Mouse (Mus musculus) liver, adult 2 months (tissue): ENCODE results near the gene Mrto4. TPM values are rescaled to one million over a fixed set of nuclear protein-coding genes. Genes with fewer than 3 reads are reported as not detected.
A peak's percentile ranks its signal among the peaks of the same experiment; 100 is the strongest.

Experiments used
- DNase-seq: peaks from one replicate; pipeline ENCODE4 v3.0.0-alpha.2; 2011; ENCODE audit warnings: low read depth, low spot score; ENCODE audit errors: extremely low read depth
- H3K27ac ChIP-seq: fragments of 200-500 bp; replicated peaks from 2 replicates; pipeline ENCODE4 v1.5.1; 2012; ENCODE audit warnings: low read depth, mild to moderate bottlenecking, control low read depth, inconsistent platforms, low read length; ENCODE audit not compliant: insufficient read depth
- H3K27me3 ChIP-seq: fragments of 200-500 bp; 2 replicates; pipeline ENCODE4 v1.6.1; 2012; ENCODE audit warnings: mild to moderate bottlenecking, moderate library complexity, low read length, inconsistent platforms; ENCODE audit not compliant: control insufficient read depth, insufficient read depth
- H3K36me3 ChIP-seq: fragments of 200-500 bp; 2 replicates; pipeline ENCODE4 v1.6.1; 2012; ENCODE audit warnings: low read length, inconsistent platforms; ENCODE audit not compliant: control insufficient read depth, insufficient read depth
- H3K4me1 ChIP-seq: fragments of 200-500 bp; 2 replicates; pipeline ENCODE4 v1.6.1; 2011; ENCODE audit warnings: low read length; ENCODE audit not compliant: control insufficient read depth, insufficient read depth
- H3K4me3 ChIP-seq: fragments of 200-500 bp; 2 replicates; pipeline ENCODE4 v1.5.1; 2011; ENCODE audit warnings: low read depth, mild to moderate bottlenecking, control low read depth, low read length, moderate library complexity; ENCODE audit not compliant: insufficient read depth
- H3K79me2 ChIP-seq: fragments of 200-500 bp; 2 replicates; pipeline ENCODE4 v1.6.1; 2012; ENCODE audit warnings: inconsistent platforms, mild to moderate bottlenecking, low read length, moderate library complexity; ENCODE audit not compliant: control insufficient read depth, insufficient read depth
- H3K9ac ChIP-seq: fragments of 200-500 bp; 2 replicates; pipeline ENCODE4 v1.6.1; 2012; ENCODE audit warnings: low read depth, mild to moderate bottlenecking, control low read depth, inconsistent platforms, low read length
- CTCF ChIP-seq: fragments of 200-500 bp; IDR thresholded peaks from 2 replicates; pipeline ENCODE4 v1.5.1; 2011; ENCODE audit warnings: low read depth, low read length, control low read depth
- POLR2A ChIP-seq: fragments of 200-500 bp; IDR thresholded peaks from 2 replicates; pipeline ENCODE4 v1.6.1; 2011; ENCODE audit warnings: low read length, control low read depth; ENCODE audit not compliant: insufficient read depth; ENCODE audit errors: extremely low read depth
- WGBS: fragments of 180-500 bp; shearing (Covaris S2); methylation state at CpG from one replicate; pipeline ENCODE4 v1.1.7; 2018; 5-methylcytosine and 5-hydroxymethylcytosine counted together
- polyA plus RNA-seq: library from polyadenylated mRNA; depleted of rRNA; stranded (reverse); fragments of >200 nt; gene quantifications from 2 replicates; pipeline ENCODE4 v1.2.3, GENCODE M21; 2012
- total RNA-seq: library from RNA; depleted of rRNA; stranded (reverse); fragments of >200 nt; gene quantifications from 2 replicates; pipeline ENCODE4 v1.2.3, GENCODE M21; 2014

The Mrto4 gene
- total and polyA plus RNA-seq, 2 experiments = 22.8 to 26.0 TPM

- DNase-seq = peak; percentile 87
- Histone ChIP-seq H3K4me3 (no peak overlapping the region), H3K4me1 (peaks cover 23% of the 10 kb centered on the region), H3K36me3 (peaks cover 4% of the 10 kb centered on the region; the same call in 1 of the 2 replicates), H3K27ac (no peak overlapping the region; the same call in 1 of the 2 replicates), H3K9ac (no peak overlapping the region), H3K79me2 (no peaks in the 10 kb centered on the region), H3K27me3 (no peaks in the 10 kb centered on the region)
- TF ChIP-seq CTCF (no peak), POLR2A (no peak)
- WGBS = 73% methylated on average over 23 of the region's 23 CpGs
Observed at GRCm38 (mm10) chr4:139345416-139346019, 6.9 kb downstream of the Mrto4 start.

- Histone ChIP-seq H3K36me3 (peaks cover 4% of the 10 kb centered on the region; the same call in 1 of the 2 replicates), H3K4me3 (no peak overlapping the region), H3K4me1 (peaks cover 23% of the 10 kb centered on the region), H3K27ac (peak overlapping the region; percentile 81), H3K9ac (no peak overlapping the region), H3K27me3 (no peaks in the 10 kb centered on the region), H3K79me2 (no peaks in the 10 kb centered on the region)
- no peak for TF ChIP-seq POLR2A
- TF ChIP-seq CTCF = no peak
- 17% methylated on average over 5 of the region's 5 CpGs for WGBS
- DNase-seq = peak; percentile 98
Observed at GRCm38 (mm10) chr4:139343718-139344117, 8.7 kb downstream of the Mrto4 start.

GRCm38 (mm10) chr4:139341556-139342233 lies 10.7 kb downstream of the Mrto4 start:
- Histone ChIP-seq H3K79me2 (no peaks in the 10 kb centered on the region), H3K36me3 (no peaks in the 10 kb centered on the region), H3K27ac (0 out of 2 replicates have a peak overlapping the region, but pooled peaks have one; percentile 8), H3K4me1 (peaks cover 23% of the 10 kb centered on the region), H3K9ac (no peak overlapping the region), H3K4me3 (no peak overlapping the region), H3K27me3 (no peaks in the 10 kb centered on the region)
- DNase-seq = peak; percentile 75
- TF ChIP-seq CTCF (no peak), POLR2A (no peak)
- WGBS = 26% methylated on average over 7 of the region's 7 CpGs

- TF ChIP-seq CTCF (no peak), POLR2A (no peak)
- Histone ChIP-seq H3K36me3 (no peaks in the 10 kb centered on the region), H3K4me3 (no peak overlapping the region), H3K79me2 (no peaks in the 10 kb centered on the region), H3K4me1 (peaks cover 23% of the 10 kb centered on the region), H3K27me3 (no peaks in the 10 kb centered on the region), H3K9ac (no peak overlapping the region), H3K27ac (no peak overlapping the region)
- no peak for DNase-seq
- WGBS = 84% methylated on average over 4 of the region's 4 CpGs
Observed at GRCm38 (mm10) chr4:139340835-139341234, 11.5 kb downstream of the Mrto4 start.

GRCm38 (mm10) chr4:139338145-139338544 lies 14.2 kb downstream of the Mrto4 start:
- H3K4me1 ChIP-seq = peaks cover 18% of the 10 kb centered on the region
- no peaks in the 10 kb centered on the region for H3K27me3 ChIP-seq
- no peak for DNase-seq
- H3K4me3 ChIP-seq = no peak overlapping the region
- WGBS = 61% methylated on average over 33 of the region's 33 CpGs
- no peak for TF ChIP-seq CTCF
- TF ChIP-seq POLR2A = no peak
- H3K79me2 ChIP-seq = no peaks in the 10 kb centered on the region
- H3K36me3 ChIP-seq = no peaks in the 10 kb centered on the region
- H3K9ac ChIP-seq = no peak overlapping the region
- H3K27ac ChIP-seq = no peak overlapping the region

- WGBS = 10% methylated on average over 24 of the region's 24 CpGs
- Histone ChIP-seq H3K36me3 (no peaks in the 10 kb centered on the region), H3K79me2 (no peaks in the 10 kb centered on the region), H3K27ac (peak overlapping the region; percentile 100), H3K4me3 (peak overlapping the region; percentile 73), H3K4me1 (peaks cover 12% of the 10 kb centered on the region), H3K27me3 (no peaks in the 10 kb centered on the region), H3K9ac (peak overlapping the region; percentile 81)
- TF ChIP-seq CTCF (peak; percentile 92), POLR2A (peak; percentile 55; the same call in 1 of the 2 replicates)
- peak; percentile 90 for DNase-seq
Observed at GRCm38 (mm10) chr4:139336822-139337483, 15.4 kb downstream of the Mrto4 start.
